Mouse (Mus musculus): ENCODE measurements around the gene Nol10. TPM values are rescaled to one million over a fixed set of nuclear protein-coding genes. Genes with fewer than 3 reads are reported as not detected.
A peak's percentile ranks its signal among the peaks of the same experiment; 100 is the strongest.

Gene Nol10
- polyA plus RNA-seq, 1 experiment from 2014 or later: 5.3 TPM

GRCm38 (mm10) chr12:17474681-17475080 is 126.4 kb downstream of the Nol10 start:
- Histone ChIP-seq H3K9ac (replicated peaks) (no peak overlapping the region), H3K9me3 (ENCODE audit: low read length) (no peaks in the 10 kb centered on the region), H3K36me3 (replicated peaks; ENCODE audit: insufficient read depth, low read length) (no peaks in the 10 kb centered on the region), H3K4me2 (ENCODE audit: low read depth, low read length) (no peak overlapping the region), H3K27me3 (ENCODE audit: insufficient read depth, low read length) (no peaks in the 10 kb centered on the region), H3K4me3 (ENCODE audit: low read depth, low read length) (no peak overlapping the region), H3K27ac (ENCODE audit: low read depth) (no peak overlapping the region), H3K4me1 (ENCODE audit: insufficient read depth) (peaks cover 9% of the 10 kb centered on the region)
- no peak for TF ChIP-seq EP300 (IDR thresholded peaks at IDR 0.05; ENCODE audit: low read depth)
- TF ChIP-seq CTCF (IDR thresholded peaks at IDR 0.05; ENCODE audit: low read depth): no peak
- ATAC-seq (no peak), DNase-seq (no peak)
- WGBS (ENCODE audit: insufficient replicate concordance): 59% methylated on average over 4 of the region's 4 CpGs

DNA sequence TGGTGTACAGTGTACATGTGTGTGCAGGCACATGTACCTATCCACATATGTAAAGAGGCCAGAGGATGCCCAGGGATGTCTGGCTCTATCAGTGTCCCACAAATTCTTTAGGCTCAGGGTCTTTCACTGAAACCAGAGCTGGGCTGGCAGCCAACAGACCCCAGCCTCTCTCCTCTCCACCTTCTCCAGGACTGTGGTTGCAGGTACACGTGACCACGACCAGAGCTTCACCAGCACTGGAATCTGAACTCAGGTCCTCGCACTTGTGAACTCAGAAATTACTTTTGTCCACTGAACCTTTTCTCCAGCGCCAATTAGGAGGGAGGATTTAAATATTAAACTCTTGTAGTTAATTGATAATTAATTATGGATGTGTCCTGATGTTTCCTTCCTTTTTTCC is 126.9 kb downstream of the Nol10 start:
- Histone ChIP-seq H3K9ac (replicated peaks) (no peak overlapping the region), H3K36me3 (replicated peaks; ENCODE audit: insufficient read depth, low read length) (no peaks in the 10 kb centered on the region), H3K4me2 (ENCODE audit: low read depth, low read length) (no peak overlapping the region), H3K4me1 (ENCODE audit: insufficient read depth) (peaks cover 7% of the 10 kb centered on the region), H3K4me3 (ENCODE audit: low read depth, low read length) (no peak overlapping the region), H3K9me3 (ENCODE audit: low read length) (no peaks in the 10 kb centered on the region), H3K27ac (ENCODE audit: low read depth) (no peak overlapping the region), H3K27me3 (ENCODE audit: insufficient read depth, low read length) (no peaks in the 10 kb centered on the region)
- 62% methylated on average over 4 of the region's 4 CpGs for WGBS (ENCODE audit: insufficient replicate concordance)
- ATAC-seq: no peak
- no peak for DNase-seq
- TF ChIP-seq CTCF (IDR thresholded peaks at IDR 0.05; ENCODE audit: low read depth): no peak
- TF ChIP-seq EP300 (IDR thresholded peaks at IDR 0.05; ENCODE audit: low read depth): no peak

- ATAC-seq (no peak), DNase-seq (no peak)
- 78% methylated on average over 12 of the region's 12 CpGs for WGBS (ENCODE audit: insufficient replicate concordance)
- Histone ChIP-seq H3K27ac (ENCODE audit: low read depth) (no peak overlapping the region), H3K27me3 (ENCODE audit: insufficient read depth, low read length) (no peaks in the 10 kb centered on the region), H3K36me3 (replicated peaks; ENCODE audit: insufficient read depth, low read length) (no peaks in the 10 kb centered on the region), H3K9me3 (ENCODE audit: low read length) (no peaks in the 10 kb centered on the region), H3K9ac (replicated peaks) (no peak overlapping the region), H3K4me3 (ENCODE audit: low read depth, low read length) (no peak overlapping the region), H3K4me1 (ENCODE audit: insufficient read depth) (peaks cover 4% of the 10 kb centered on the region), H3K4me2 (ENCODE audit: low read depth, low read length) (no peak overlapping the region)
- TF ChIP-seq CTCF (IDR thresholded peaks at IDR 0.05; ENCODE audit: low read depth) (no peak), EP300 (IDR thresholded peaks at IDR 0.05; ENCODE audit: low read depth) (no peak)
Measured at GRCm38 (mm10) chr12:17478196-17478595, 129.9 kb downstream of the Nol10 start.

GRCm38 (mm10) chr12:17478856-17479255 is 130.6 kb downstream of the Nol10 start:
- no peak overlapping the region for H3K4me3 ChIP-seq (ENCODE audit: low read depth, low read length)
- no peaks in the 10 kb centered on the region for H3K9me3 ChIP-seq (ENCODE audit: low read length)
- H3K27me3 ChIP-seq (ENCODE audit: insufficient read depth, low read length): no peaks in the 10 kb centered on the region
- H3K4me1 ChIP-seq (ENCODE audit: insufficient read depth): no peaks in the 10 kb centered on the region
- TF ChIP-seq EP300 (IDR thresholded peaks at IDR 0.05; ENCODE audit: low read depth) (no peak), CTCF (IDR thresholded peaks at IDR 0.05; ENCODE audit: low read depth) (no peak)
- H3K27ac ChIP-seq (ENCODE audit: low read depth): no peak overlapping the region
- WGBS (ENCODE audit: insufficient replicate concordance): 79% methylated on average over 2 of the region's 2 CpGs
- H3K9ac ChIP-seq (replicated peaks): no peak overlapping the region
- H3K36me3 ChIP-seq (replicated peaks; ENCODE audit: insufficient read depth, low read length): no peaks in the 10 kb centered on the region
- DNase-seq (no peak), ATAC-seq (no peak)
- no peak overlapping the region for H3K4me2 ChIP-seq (ENCODE audit: low read depth, low read length)

Small RNA genes lying within 50 kb of the gene (microRNA-seq; reads per million reads assigned to microRNA genes)
- gene Mir3066: 12.6 reads per million, percentile 22 among the genes with 10 or more reads in this experiment

Other genes with a start within 250 kb of the Nol10 start
- gene Kcnf1, start 171.6 kb upstream of the Nol10 start, polyA plus RNA-seq (2015; fragmentation: Nextera tagmentation; extraction: Ambion mirVana): 0.14 and 0.17 TPM in 2 replicates
- gene Pdia6, start 81.9 kb upstream of the Nol10 start, polyA plus RNA-seq (2015; fragmentation: Nextera tagmentation; extraction: Ambion mirVana): 133 and 141 TPM in 2 replicates
- gene Atp6v1c2, start 19.1 kb upstream of the Nol10 start, polyA plus RNA-seq (2015; fragmentation: Nextera tagmentation; extraction: Ambion mirVana): 0.18 TPM in 2 replicates
- 158 and 161 TPM in 2 replicates for gene Odc1, start 196.3 kb downstream of the Nol10 start, polyA plus RNA-seq (2015; fragmentation: Nextera tagmentation; extraction: Ambion mirVana)

Measured in liver, postnatal 0 days (tissue).